Mouse (Mus musculus) CH12.LX (cell line): ENCODE measurements around the gene P2ry6. TPM values are rescaled to one million over a fixed set of nuclear protein-coding genes. Genes with fewer than 3 reads are reported as not detected.

Source experiments
- DNase-seq: peaks from one replicate; pipeline ENCODE4 v3.0.0-alpha.2; 2013; ENCODE audit errors: extremely low read depth
- H3K27ac ChIP-seq: 2 replicates; pipeline ENCODE4 v1.5.1; 2012; ENCODE audit warnings: low read depth, mild to moderate bottlenecking, control low read depth, moderate library complexity; ENCODE audit not compliant: insufficient read depth
- H3K27me3 ChIP-seq: replicated peaks from 2 replicates; pipeline ENCODE3; 2012; ENCODE audit warnings: inconsistent platforms
- H3K36me3 ChIP-seq, 2 experiments: replicated peaks in 1 of 2; 2 replicates each; pipeline versions ENCODE3 to v1.6.1; 2012; ENCODE audit warnings: inconsistent platforms in 1 of 2, low read length in 1 of 2, mild to moderate bottlenecking in 1 of 2, mixed read lengths in 1 of 2, moderate library complexity in 1 of 2; ENCODE audit not compliant: control insufficient read depth in 1 of 2, insufficient read depth in 1 of 2
- H3K4me1 ChIP-seq, 2 experiments: 2 replicates each; pipeline ENCODE4 v1.6.1; 2012; ENCODE audit warnings: inconsistent platforms in 1 of 2, moderate library complexity in 1 of 2; ENCODE audit not compliant: insufficient read depth in 2 of 2, control insufficient read depth in 1 of 2
- H3K4me2 ChIP-seq: 2 replicates; pipeline ENCODE4 v1.6.1; 2012; ENCODE audit warnings: low read depth, mild to moderate bottlenecking, control low read depth; ENCODE audit not compliant: poor library complexity, insufficient read depth, severe bottlenecking
- H3K4me3 ChIP-seq, 3 experiments: fragments of 150-350 bp in 1 of 3; sonication (generic) in 1 of 3; replicated peaks in 1 of 3; 2 replicates each; pipeline versions ENCODE3 to v1.5.1; 2011 to 2012; ENCODE audit warnings: low read depth in 2 of 3, low read length in 2 of 3, mild to moderate bottlenecking in 2 of 3, moderate library complexity in 2 of 3, control low read depth in 1 of 3, improper control_type of control experiment in 1 of 3, inconsistent platforms in 1 of 3, mixed read lengths in 1 of 3; ENCODE audit not compliant: poor library complexity in 1 of 3
- H3K79me2 ChIP-seq: replicated peaks from 2 replicates; pipeline ENCODE4 v1.6.1; 2012; ENCODE audit warnings: mild to moderate bottlenecking, moderate library complexity; ENCODE audit not compliant: control insufficient read depth, poor library complexity, insufficient read depth, severe bottlenecking; ENCODE audit errors: extremely low read depth
- H3K9ac ChIP-seq: 2 replicates; pipeline ENCODE4 v1.6.1; 2012; ENCODE audit warnings: low read depth, mild to moderate bottlenecking, control low read depth, moderate library complexity; ENCODE audit not compliant: insufficient read depth
- H3K9me3 ChIP-seq: replicated peaks from 2 replicates; pipeline ENCODE3; 2012; ENCODE audit warnings: low read length, inconsistent platforms, mixed read lengths
- CHD1 ChIP-seq: IDR thresholded peaks from 2 replicates; pipeline ENCODE4 v1.6.1; 2012; ENCODE audit warnings: low read depth, low read length, improper control_type of control experiment, inconsistent platforms
- CHD2 ChIP-seq: IDR thresholded peaks from 2 replicates; pipeline ENCODE4 v1.6.1; 2011; ENCODE audit warnings: low read length, improper control_type of control experiment
- ELF1 ChIP-seq: IDR thresholded peaks from 2 replicates; pipeline ENCODE4 v1.6.1; 2014; ENCODE audit warnings: low read depth, mild to moderate bottlenecking, inconsistent platforms, low read length, improper control_type of control experiment
- EP300 ChIP-seq: IDR thresholded peaks from 2 replicates; pipeline ENCODE4 v1.6.1; 2011; ENCODE audit warnings: low read length, improper control_type of control experiment
- JUN ChIP-seq: IDR thresholded peaks from 2 replicates; pipeline ENCODE4 v1.6.1; 2011; ENCODE audit warnings: low read depth, mild to moderate bottlenecking, low read length, improper control_type of control experiment, moderate library complexity; ENCODE audit not compliant: insufficient read depth
- JUND ChIP-seq: conservative IDR thresholded peaks from 2 replicates; pipeline ENCODE4 v1.6.1; 2011; ENCODE audit warnings: low read depth, low read length, improper control_type of control experiment
- MAFK ChIP-seq: IDR thresholded peaks from 2 replicates; pipeline ENCODE4 v1.6.1; 2011; ENCODE audit warnings: low read length, improper control_type of control experiment; ENCODE audit not compliant: insufficient replicate concordance
- MAX ChIP-seq: IDR thresholded peaks from 2 replicates; pipeline ENCODE4 v1.6.1; 2011; ENCODE audit warnings: low read length, improper control_type of control experiment
- MEF2A ChIP-seq: IDR thresholded peaks from 2 replicates; pipeline ENCODE4 v1.6.1; 2014; ENCODE audit warnings: low read depth, mild to moderate bottlenecking, inconsistent platforms, low read length, improper control_type of control experiment, borderline replicate concordance
- MXI1 ChIP-seq: IDR thresholded peaks from 2 replicates; pipeline ENCODE4 v1.6.1; 2011; ENCODE audit warnings: mild to moderate bottlenecking, low read depth, low read length, improper control_type of control experiment
- MYC ChIP-seq: IDR thresholded peaks from 2 replicates; pipeline ENCODE4 v1.6.1; 2011; ENCODE audit warnings: low read depth, mild to moderate bottlenecking, improper control_type of control experiment, low read length
- NELFE ChIP-seq: IDR thresholded peaks from 2 replicates; pipeline ENCODE4 v1.6.1; 2011; ENCODE audit warnings: low read depth, low read length, improper control_type of control experiment
- NRF1 ChIP-seq: IDR thresholded peaks from 2 replicates; pipeline ENCODE4 v1.6.1; 2014; ENCODE audit warnings: low read depth, mild to moderate bottlenecking, inconsistent platforms, low read length, improper control_type of control experiment, moderate library complexity
- PAX5 ChIP-seq: IDR thresholded peaks from 2 replicates; pipeline ENCODE4 v1.6.1; 2012; ENCODE audit warnings: low read length, inconsistent platforms, mixed read lengths
- POLR2A ChIP-seq: IDR thresholded peaks from 2 replicates; pipeline ENCODE4 v1.6.1; 2011; ENCODE audit warnings: low read depth, mild to moderate bottlenecking, improper control_type of control experiment, low read length
- SIN3A ChIP-seq: IDR thresholded peaks from 2 replicates; pipeline ENCODE4 v1.6.1; 2012; ENCODE audit warnings: low read length, improper control_type of control experiment, inconsistent platforms
- TBP ChIP-seq: conservative IDR thresholded peaks from 2 replicates; pipeline ENCODE4 v1.6.1; 2011; ENCODE audit warnings: low read depth, low read length, improper control_type of control experiment
- TCF12 ChIP-seq: IDR thresholded peaks from 2 replicates; pipeline ENCODE4 v1.6.1; 2014; ENCODE audit warnings: low read depth, mild to moderate bottlenecking, inconsistent platforms, low read length, improper control_type of control experiment
- UBTF ChIP-seq: IDR thresholded peaks from 2 replicates; pipeline ENCODE4 v1.6.1; 2012; ENCODE audit warnings: low read depth, mild to moderate bottlenecking, inconsistent platforms, low read length, improper control_type of control experiment, moderate library complexity
- USF1 ChIP-seq: IDR thresholded peaks from 2 replicates; pipeline ENCODE4 v1.6.1; 2014; ENCODE audit warnings: low read depth, mild to moderate bottlenecking, inconsistent platforms, low read length, improper control_type of control experiment
- USF2 ChIP-seq: conservative IDR thresholded peaks from 2 replicates; pipeline ENCODE4 v1.6.1; 2011; ENCODE audit warnings: low read depth, low read length, improper control_type of control experiment
- ZNF384 ChIP-seq: IDR thresholded peaks from 2 replicates; pipeline ENCODE4 v1.6.1; 2012; ENCODE audit warnings: low read depth, low read length, improper control_type of control experiment, inconsistent platforms
- dilution Hi-C: fragments of 300-500 bp; cut with MboI; formaldehyde crosslinking; loops from 2 replicates; pipeline ENCODE4 v1.14.3; 2020; ENCODE audit warnings: low sequenced_read_pairs; ENCODE audit not compliant: extremely low pct_unique_long_range_greater_than_20kb, extremely low pct_ligation_motif_present
- in situ Hi-C: fragments of 300-500 bp; cut with MboI; formaldehyde crosslinking; loops from 3 replicates; pipeline ENCODE4 v1.14.3; 2019; ENCODE audit warnings: low sequenced_read_pairs, low pct_ligation_motif_present, low pct_unique_long_range_greater_than_20kb, mixed read lengths
- polyA plus RNA-seq: library from polyadenylated mRNA; unstranded; fragments of >175 nt; gene quantifications from 2 replicates; pipeline ENCODE4 v1.2.1, GENCODE M21; 2012; ENCODE audit warnings: low read depth; ENCODE audit not compliant: insufficient read length
- total RNA-seq, 2 experiments: library from RNA; depleted of rRNA; stranded (reverse); fragments of 300-350 nt in 1 of 2; fragments of >200 nt in 1 of 2; gene quantifications; 2 replicates each; pipeline ENCODE4 v1.2.3; 2012 to 2014

The P2ry6 gene
- total RNA-seq (2012; rRNA removed) (0.17 TPM in 1 of 2 replicates, not detected in the other), total RNA-seq (2014; rRNA removed) (not detected in 2 replicates), polyA plus RNA-seq (0.45 and 1.5 TPM in 2 replicates)

DNA sequence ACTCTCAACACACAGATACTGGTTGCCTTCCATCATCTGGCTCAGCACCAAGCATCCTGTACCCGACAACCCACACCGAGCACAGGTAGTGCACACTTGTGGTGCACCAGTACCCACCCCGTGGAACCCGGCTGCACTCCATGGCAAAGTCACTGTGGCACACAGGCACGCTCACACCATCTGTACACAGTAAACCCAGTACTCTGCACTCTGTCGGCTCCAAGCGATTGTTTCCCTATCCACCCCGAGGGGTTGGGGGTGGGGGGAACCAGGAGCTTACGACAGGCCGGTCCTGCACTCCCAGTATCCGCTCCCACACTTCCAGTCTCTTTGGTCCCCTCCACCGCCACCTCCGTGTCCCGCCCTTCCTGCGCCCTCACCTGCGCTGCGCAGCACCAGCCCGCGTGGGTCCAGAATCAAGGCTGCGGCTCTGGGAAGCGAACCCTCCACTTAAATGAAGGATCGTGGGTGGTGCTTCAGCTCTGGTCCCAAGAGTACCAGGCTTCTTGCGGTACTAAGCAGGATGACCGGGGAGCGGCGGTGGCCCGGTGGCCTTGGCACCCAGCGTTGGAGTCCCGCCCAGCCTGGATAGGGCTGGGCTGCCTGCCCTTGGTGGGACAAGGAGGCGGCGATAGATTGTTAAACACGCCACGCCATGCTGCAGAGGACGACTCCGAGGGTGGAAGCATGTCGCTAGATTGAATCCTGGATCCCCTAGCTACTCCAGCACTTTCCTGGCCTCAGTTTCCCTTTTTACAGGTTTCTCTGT is at the start of gene P2ry6:
P2ry6 (minus strand) TSS at position 515 of the 769 bp plus-strand sequence.
- Histone ChIP-seq H3K36me3 (no peaks in the 10 kb centered on the region), H3K4me3 (no peak within 1 kb of the TSS), H3K79me2 (no peaks in the 10 kb centered on the region), H3K4me2 (no peak within 1 kb of the TSS), H3K4me1 (peaks cover 0 to 7% of the 10 kb centered on the region in 2 experiments; a peak in 3 of 4 replicates), H3K9ac (no peak within 1 kb of the TSS)
- in situ Hi-C loops: loop anchor here (10.0 kb wide), 1 partner anchor 400 kb away; no protein-coding TSS in a partner anchor
- DNase-seq: no peak
- no peak for TF ChIP-seq EP300
- no peak for TF ChIP-seq TBP
- TF ChIP-seq ELF1: no peak
- TF ChIP-seq SIN3A: no peak
- no peak for TF ChIP-seq POLR2A
- no peak for TF ChIP-seq CHD1
- no peak for TF ChIP-seq MAX
- TF ChIP-seq UBTF: no peak
- TF ChIP-seq MXI1: no peak
- TF ChIP-seq MAFK: no peak
- TF ChIP-seq MEF2A: no peak
- TF ChIP-seq JUND: no peak
- no peak for TF ChIP-seq ZNF384
- TF ChIP-seq, all 38 proteins: peak for 0
- dilution Hi-C loops: no loop called here
- Histone ChIP-seq H3K9me3 (no peaks in the 10 kb centered on the region), H3K27ac (no peak within 1 kb of the TSS), H3K27me3 (peaks cover 17% of the 10 kb centered on the region)

DNA sequence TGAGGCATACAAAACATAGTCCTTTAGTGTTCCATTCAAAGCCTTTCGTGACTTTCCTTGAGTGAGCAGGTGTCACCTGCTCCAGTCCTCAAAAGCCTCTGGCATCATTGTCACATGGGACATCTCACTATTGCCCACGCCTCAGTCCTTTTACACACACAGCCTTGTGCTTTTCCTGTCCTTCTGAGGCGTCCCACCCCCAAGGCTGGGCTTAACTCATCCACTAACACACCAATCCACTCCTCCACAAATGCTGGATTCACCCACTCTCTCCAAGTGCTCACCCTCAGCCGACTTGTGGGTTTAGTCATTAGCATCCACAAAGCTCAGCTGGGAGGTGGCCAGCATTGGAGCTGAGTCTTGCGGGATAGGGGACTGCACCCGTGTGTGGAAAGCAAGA is 43.0 kb upstream of the P2ry6 start:
- in situ Hi-C loops (no loop called here), dilution Hi-C loops (no loop called here)
- H3K27ac ChIP-seq: no peak overlapping the region
- H3K4me3 ChIP-seq: no peak overlapping the region
- H3K9me3 ChIP-seq: no peaks in the 10 kb centered on the region
- H3K27me3 ChIP-seq: peaks cover 13% of the 10 kb centered on the region
- no peak overlapping the region for H3K9ac ChIP-seq
- DNase-seq: no peak
- TF ChIP-seq CHD2 (no peak), MXI1 (no peak), TBP (no peak), UBTF (no peak), JUN (no peak), ZNF384 (no peak), PAX5 (no peak), USF1 (no peak), USF2 (no peak), MYC (no peak), NRF1 (no peak), TCF12 (no peak), NELFE (no peak)
- H3K4me2 ChIP-seq: no peak overlapping the region
- H3K4me1 ChIP-seq: peaks cover 4 to 7% of the 10 kb centered on the region in 2 experiments; a peak in 3 of 4 replicates
- no peaks in the 10 kb centered on the region for H3K79me2 ChIP-seq
- no peaks in the 10 kb centered on the region for H3K36me3 ChIP-seq
